Mouse (Mus musculus) myocyte (in vitro differentiated cells): ENCODE measurements around the gene Farp2. TPM values are rescaled to one million over a fixed set of nuclear protein-coding genes. Genes with fewer than 3 reads are reported as not detected.
A peak's percentile ranks its signal among the peaks of the same experiment; 100 is the strongest.

Source experiments
- H3K27me3 ChIP-seq: one replicate; pipeline ENCODE4 v1.6.1; 2011; ENCODE audit not compliant: control insufficient read depth, insufficient read depth, insufficient read length
- H3K36me3 ChIP-seq: one replicate; pipeline ENCODE4 v1.6.1; 2011; ENCODE audit not compliant: control insufficient read depth, insufficient read depth
- H3K4me2 ChIP-seq: one replicate; pipeline ENCODE4 v1.6.1; 2011; ENCODE audit warnings: low read depth, control low read depth
- H3K4me3 ChIP-seq: one replicate; pipeline ENCODE4 v1.5.1; 2011; ENCODE audit warnings: mild to moderate bottlenecking, control low read depth, moderate library complexity
- H3K79me2 ChIP-seq: one replicate; pipeline ENCODE4 v1.6.1; 2011; ENCODE audit not compliant: control insufficient read depth, insufficient read depth
- H3ac ChIP-seq: one replicate; pipeline ENCODE4 v1.6.1; 2011; ENCODE audit not compliant: control insufficient read depth, insufficient read length
- CEBPB ChIP-seq: IDR thresholded peaks from 2 replicates; pipeline ENCODE4 v1.6.1; 2011; ENCODE audit warnings: mild to moderate bottlenecking, moderate library complexity; ENCODE audit not compliant: poor library complexity, insufficient read depth, severe bottlenecking
- E2F4 ChIP-seq: IDR thresholded peaks from one replicate; pipeline ENCODE4 v1.6.1; 2011; ENCODE audit warnings: mild to moderate bottlenecking, control low read depth, moderate library complexity; ENCODE audit not compliant: insufficient read depth
- MAX ChIP-seq: IDR thresholded peaks from one replicate; pipeline ENCODE4 v1.6.1; 2011; ENCODE audit warnings: low read depth, mild to moderate bottlenecking, control low read depth
- MYOD1 ChIP-seq, 3 experiments: IDR thresholded peaks; one replicate each; pipeline ENCODE4 v1.6.1; 2011; ENCODE audit warnings: control low read depth in 2 of 3, low read depth in 2 of 3, mild to moderate bottlenecking in 2 of 3, moderate library complexity in 1 of 3; ENCODE audit not compliant: insufficient read length in 2 of 3, control insufficient read depth in 1 of 3
- MYOG ChIP-seq, 3 experiments: IDR thresholded peaks; one replicate each; pipeline ENCODE4 v1.6.1; 2011; ENCODE audit warnings: control low read depth in 2 of 3, low read depth in 2 of 3, mild to moderate bottlenecking in 2 of 3; ENCODE audit not compliant: insufficient read length in 2 of 3, control insufficient read depth in 1 of 3, insufficient read depth in 1 of 3
- POLR2A ChIP-seq: IDR thresholded peaks from one replicate; pipeline ENCODE4 v1.6.1; 2011; ENCODE audit warnings: low read depth, mild to moderate bottlenecking, control low read depth, moderate library complexity; ENCODE audit not compliant: insufficient read length
- POLR2AphosphoS2 ChIP-seq: IDR thresholded peaks from one replicate; pipeline ENCODE4 v1.6.1; 2011; ENCODE audit warnings: low read depth, control low read depth; ENCODE audit not compliant: insufficient read length
- REST ChIP-seq: IDR thresholded peaks from one replicate; pipeline ENCODE4 v1.6.1; 2011; ENCODE audit warnings: mild to moderate bottlenecking, control low read depth, moderate library complexity; ENCODE audit not compliant: insufficient read depth, insufficient read length
- SRF ChIP-seq: IDR thresholded peaks from one replicate; pipeline ENCODE4 v1.6.1; 2011; ENCODE audit warnings: low read depth; ENCODE audit not compliant: control insufficient read depth, insufficient read length
- TCF12 ChIP-seq: IDR thresholded peaks from one replicate; pipeline ENCODE4 v1.6.1; 2011; ENCODE audit warnings: mild to moderate bottlenecking, control low read depth; ENCODE audit not compliant: poor library complexity, insufficient read depth, severe bottlenecking
- TCF3 ChIP-seq: IDR thresholded peaks from one replicate; pipeline ENCODE4 v1.6.1; 2011; ENCODE audit warnings: low read depth, control low read depth; ENCODE audit not compliant: insufficient read length
- USF1 ChIP-seq: IDR thresholded peaks from one replicate; pipeline ENCODE4 v1.6.1; 2011; ENCODE audit warnings: low read depth, mild to moderate bottlenecking, control low read depth, moderate library complexity
- polyA plus RNA-seq: library from polyadenylated mRNA; unstranded; fragments of >200 nt; fragmentation: generic; extraction: Trizol; gene quantifications from one replicate; pipeline ENCODE4 v1.2.1, GENCODE M21; 2012; ENCODE audit warnings: missing spikeins

Farp2 gene
- polyA plus RNA-seq, 1 experiment: 3.1 TPM

GRCm38 (mm10) chr1:93595916-93596315 lies 84.0 kb downstream of the Farp2 start:
- Histone ChIP-seq H3K27me3 (no peaks in the 10 kb centered on the region), H3K79me2 (no peaks in the 10 kb centered on the region), H3ac (no peak overlapping the region), H3K4me2 (no peak overlapping the region), H3K4me3 (no peak overlapping the region), H3K36me3 (no peaks in the 10 kb centered on the region)
- TF ChIP-seq TCF12: no peak
- TF ChIP-seq MAX: no peak
- no peak for TF ChIP-seq TCF3
- no peak for TF ChIP-seq MYOG (IDR thresholded peaks at IDR 0.05; ENCODE audit: control insufficient read depth in 1 of 3, insufficient read depth in 1 of 3, insufficient read length in 2 of 3, low read depth in 2 of 3)

DNA sequence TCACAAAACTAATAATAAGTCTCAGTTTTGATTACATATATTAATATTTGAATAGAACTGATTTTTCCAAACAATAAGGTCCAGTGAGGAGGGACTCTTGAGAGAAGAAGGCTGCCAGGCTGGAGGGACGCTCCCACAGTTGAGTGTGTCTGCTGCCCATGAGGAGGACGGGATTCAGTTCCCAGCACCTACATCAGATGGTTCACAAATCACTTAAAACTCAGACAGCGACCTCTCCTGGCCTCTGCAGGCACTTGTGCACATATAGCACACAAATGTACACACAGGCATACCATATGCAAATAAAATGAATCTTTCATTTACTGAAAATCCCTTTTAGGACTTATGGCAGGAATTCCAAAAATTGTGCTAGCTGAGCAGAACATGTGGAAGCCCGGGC lies 91.0 kb downstream of the Farp2 start:
- TF ChIP-seq USF1 (no peak), E2F4 (no peak), REST (no peak), SRF (no peak), POLR2A (no peak), MYOD1 (IDR thresholded peaks at IDR 0.05; ENCODE audit: control insufficient read depth in 1 of 3, insufficient read length in 2 of 3, low read depth in 2 of 3) (no peak), MYOG (IDR thresholded peaks at IDR 0.05; ENCODE audit: control insufficient read depth in 1 of 3, insufficient read depth in 1 of 3, insufficient read length in 2 of 3, low read depth in 2 of 3) (no peak), MAX (no peak), TCF3 (no peak), CEBPB (no peak), POLR2AphosphoS2 (no peak)
- Histone ChIP-seq H3K79me2 (no peaks in the 10 kb centered on the region), H3K36me3 (no peaks in the 10 kb centered on the region), H3K4me2 (no peak overlapping the region), H3ac (no peak overlapping the region), H3K27me3 (no peaks in the 10 kb centered on the region), H3K4me3 (no peak overlapping the region)

- no peak overlapping the region for H3K4me2 ChIP-seq
- no peaks in the 10 kb centered on the region for H3K27me3 ChIP-seq
- H3ac ChIP-seq: no peak overlapping the region
- no peaks in the 10 kb centered on the region for H3K79me2 ChIP-seq
- no peaks in the 10 kb centered on the region for H3K36me3 ChIP-seq
- no peak overlapping the region for H3K4me3 ChIP-seq
- no peak for TF ChIP-seq REST
- TF ChIP-seq E2F4: no peak
- TF ChIP-seq MAX: no peak
- no peak for TF ChIP-seq POLR2AphosphoS2
- no peak for TF ChIP-seq TCF12
- TF ChIP-seq POLR2A: no peak
- no peak for TF ChIP-seq MYOD1 (IDR thresholded peaks at IDR 0.05; ENCODE audit: control insufficient read depth in 1 of 3, insufficient read length in 2 of 3, low read depth in 2 of 3)
- TF ChIP-seq USF1: no peak
- TF ChIP-seq CEBPB: no peak
- TF ChIP-seq MYOG (IDR thresholded peaks at IDR 0.05; ENCODE audit: control insufficient read depth in 1 of 3, insufficient read depth in 1 of 3, insufficient read length in 2 of 3, low read depth in 2 of 3): no peak
- TF ChIP-seq TCF3: no peak
- TF ChIP-seq SRF: no peak
These were observed 92.0 kb downstream of the Farp2 start for GRCm38 (mm10) chr1:93603921-93604320.

DNA sequence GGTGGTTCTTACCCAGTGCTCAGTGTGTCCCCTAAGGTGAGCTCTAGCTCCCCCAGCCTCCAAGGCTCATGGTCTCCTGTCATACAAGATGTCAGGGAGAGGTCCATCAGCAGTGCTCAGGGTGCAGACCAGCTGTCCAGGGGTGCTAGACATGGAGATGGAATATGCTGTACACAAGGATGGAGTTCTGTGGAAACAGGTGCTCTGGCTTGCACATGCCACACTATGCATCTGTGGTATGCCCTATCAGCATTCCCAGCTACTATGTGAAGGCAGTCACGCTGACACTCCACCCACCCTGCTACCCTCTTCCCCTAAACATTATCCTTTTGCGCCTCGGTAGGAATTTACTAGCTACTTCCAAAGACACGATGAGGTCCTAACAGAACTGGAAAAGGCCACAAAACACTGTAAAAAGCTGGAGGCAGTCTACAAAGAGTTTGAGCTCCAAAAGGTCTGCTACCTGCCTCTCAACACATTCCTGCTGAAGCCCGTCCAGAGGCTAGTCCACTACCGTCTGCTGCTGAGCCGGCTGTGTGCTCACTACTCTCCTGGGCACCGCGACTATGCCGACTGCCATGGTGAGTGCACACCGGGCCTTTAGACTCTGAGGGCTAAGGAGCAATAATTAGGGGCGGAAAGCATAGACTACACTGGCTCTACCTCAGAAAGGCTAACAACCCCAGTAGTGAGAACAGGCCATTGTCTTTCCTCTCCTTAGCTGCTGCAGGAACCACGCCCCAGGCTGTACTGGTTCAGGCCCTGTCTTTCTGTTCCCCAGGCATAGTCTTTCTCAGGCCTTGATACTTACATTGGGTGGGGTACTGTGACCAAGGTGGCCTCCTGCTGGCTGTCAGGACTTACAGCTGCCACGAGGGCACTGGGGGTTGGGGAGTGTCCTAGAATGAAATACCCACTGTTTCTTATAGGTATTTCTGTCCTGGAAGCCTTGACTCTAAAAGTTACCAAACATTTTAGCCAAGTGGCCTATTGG lies 95.5 kb downstream of the Farp2 start:
- no peak overlapping the region for H3K4me2 ChIP-seq
- no peak overlapping the region for H3ac ChIP-seq
- H3K4me3 ChIP-seq: no peak overlapping the region
- no peaks in the 10 kb centered on the region for H3K79me2 ChIP-seq
- H3K36me3 ChIP-seq: no peaks in the 10 kb centered on the region
- no peak for TF ChIP-seq CEBPB
- no peak for TF ChIP-seq MAX
- TF ChIP-seq POLR2AphosphoS2: no peak
- peak in 2 of 3 experiments; percentile 8 to 70 for TF ChIP-seq MYOD1 (IDR thresholded peaks at IDR 0.05; ENCODE audit: control insufficient read depth in 1 of 3, insufficient read length in 2 of 3, low read depth in 2 of 3)
- TF ChIP-seq USF1: no peak
- TF ChIP-seq E2F4: no peak
- TF ChIP-seq MYOG (IDR thresholded peaks at IDR 0.05; ENCODE audit: control insufficient read depth in 1 of 3, insufficient read depth in 1 of 3, insufficient read length in 2 of 3, low read depth in 2 of 3): peak in 2 of 3 experiments; percentile 23 to 59
- TF ChIP-seq TCF12: no peak
- TF ChIP-seq REST: no peak
- no peaks in the 10 kb centered on the region for H3K27me3 ChIP-seq
